Mouse (Mus musculus) skeletal muscle tissue, postnatal 0 days (tissue): ENCODE results near the gene Olfr1352. TPM values are rescaled to one million over a fixed set of nuclear protein-coding genes. Genes with fewer than 3 reads are reported as not detected.

Source experiments
- polyA plus RNA-seq: library from polyadenylated mRNA; unstranded; fragments of >200 nt; fragmentation: Nextera tagmentation; extraction: Ambion mirVana; gene quantifications from 2 replicates; pipeline ENCODE4 v1.2.1, GENCODE M21; 2015

Gene Olfr1352
- not detected in 2 replicates for polyA plus RNA-seq

GRCm38 (mm10) chr10:78980750-78981149 lies at the start of gene Olfr1352:
Olfr1352 (plus strand) TSS chr10:78981050.

GRCm38 (mm10) chr10:78950336-78950735 lies 30.5 kb upstream of the Olfr1352 start, which contains the start of gene Olfr8:
Olfr8 (plus strand) TSS chr10:78950636.

GRCm38 (mm10) chr10:78963009-78963408 lies 17.8 kb upstream of the Olfr1352 start, which contains the start of gene Olfr1353:
Olfr1353 (plus strand) TSS chr10:78963309.

GRCm38 (mm10) chr10:79012172-79012571 lies 31.3 kb downstream of the Olfr1352 start, which contains the start of gene Olfr1351:
Olfr1351 (plus strand) TSS chr10:79012472.

GRCm38 (mm10) chr10:79028441-79028840 lies 47.6 kb downstream of the Olfr1352 start, which contains the start of gene Olfr57:
Olfr57 (plus strand) TSS chr10:79028741.

Other genes with a start within 250 kb of the Olfr1352 start
- gene Ccdc105, start 228.0 kb upstream of the Olfr1352 start, polyA plus RNA-seq = not detected in 2 replicates
- gene Slc1a6, start 200.6 kb upstream of the Olfr1352 start, polyA plus RNA-seq = 0.24 and 0.53 TPM in 2 replicates
- not detected in 2 replicates for gene Olfr1356, start 128.9 kb upstream of the Olfr1352 start, polyA plus RNA-seq
- gene Olfr1355, start 105.5 kb upstream of the Olfr1352 start, polyA plus RNA-seq = not detected in 2 replicates
- gene Olfr1354, start 67.9 kb upstream of the Olfr1352 start, polyA plus RNA-seq = not detected in 2 replicates
- not detected in 2 replicates for gene Olfr8, start 30.4 kb upstream of the Olfr1352 start, polyA plus RNA-seq
- not detected in 2 replicates for gene Olfr1353, start 17.7 kb upstream of the Olfr1352 start, polyA plus RNA-seq
- not detected in 2 replicates for gene Olfr1351, start 31.4 kb downstream of the Olfr1352 start, polyA plus RNA-seq
- gene Olfr57, start 47.7 kb downstream of the Olfr1352 start, polyA plus RNA-seq = not detected in 2 replicates
- gene 2610008E11Rik, start 116.5 kb downstream of the Olfr1352 start, polyA plus RNA-seq = 11.1 and 11.4 TPM in 2 replicates
- not detected in 2 replicates for gene Vmn2r80, start 167.7 kb downstream of the Olfr1352 start, polyA plus RNA-seq